Comparison of ENCODE assay signal across 14 mouse cellular contexts in the genomic region with DNA sequence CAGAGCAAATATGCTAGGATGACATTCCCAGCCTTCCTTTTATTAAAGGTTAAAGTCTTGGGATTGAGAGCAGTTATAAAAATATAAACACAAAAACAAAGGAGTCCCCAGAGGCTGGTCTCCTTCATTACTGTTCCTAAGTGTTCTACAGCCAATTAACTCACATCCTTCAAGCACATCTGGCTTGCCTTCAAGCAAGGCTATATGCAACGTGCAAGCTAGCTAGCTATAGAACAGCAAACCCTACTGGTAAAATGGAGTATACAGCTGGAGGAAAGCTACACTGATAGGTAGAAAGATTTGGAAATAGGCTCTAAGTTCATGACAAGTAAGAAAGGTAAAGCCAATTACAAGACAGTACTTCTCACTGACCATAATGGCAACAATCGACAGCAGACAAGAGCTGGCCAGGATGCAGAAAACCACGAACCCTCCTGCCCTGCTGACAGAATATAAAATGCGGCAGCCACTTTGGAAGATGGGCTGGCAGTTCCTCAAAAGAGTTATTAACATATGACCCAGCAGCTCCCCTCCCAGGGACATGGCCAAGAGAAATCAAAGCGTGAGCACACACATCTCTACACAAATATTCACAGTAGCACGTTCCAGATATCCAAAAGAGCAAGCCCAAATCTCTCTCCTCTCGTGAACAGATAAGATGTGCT. TPM values are rescaled to one million over a fixed set of nuclear protein-coding genes. Genes with fewer than 3 reads are reported as not detected.
DNase-seq lines count a peak whose midpoint lies in the region; ATAC-seq and TF ChIP-seq lines count a peak whose summit lies in the region.
"Had no signal": no experiment of that assay in that cellular context is flagged by ENCODE, and none has a peak within 500 bp of the region (broad histone marks: within the 10 kb centered on the region; RNA-seq: fewer than 3 reads in every experiment).

No protein-coding gene starts in this region.

- intact Hi-C loops in heart, postnatal 14 days (cut with DNase I): no loop called here
- intact Hi-C loops in heart, postnatal 10 days (cut with DNase I): no loop called here

- no peak for ATAC-seq in liver, embryonic 14.5 days (ENCODE audit: insufficient read depth)
- no peak for ATAC-seq in liver, embryonic 11.5 days (replicated peaks; ENCODE audit: low FRiP score)
- ATAC-seq: intestine, embryonic 16.5 days had no signal

- no peak overlapping the region for H3K9ac ChIP-seq in liver, embryonic 14.5 days (replicated peaks)
- H3K9ac ChIP-seq in liver, embryonic 11.5 days (ENCODE audit: low read depth, low read length): no peak overlapping the region
- H3K9ac ChIP-seq: limb, embryonic 15.5 days; midbrain, embryonic 12.5 days had no signal

- TF ChIP-seq EP300 in liver, embryonic 14.5 days (IDR thresholded peaks at IDR 0.05; ENCODE audit: low read depth): no peak

- H3K27me3 ChIP-seq in liver, embryonic 14.5 days (ENCODE audit: control insufficient read depth, insufficient read depth, low read length): no peaks in the 10 kb centered on the region
- H3K27me3 ChIP-seq in liver, embryonic 11.5 days (replicated peaks; ENCODE audit: control insufficient read depth, insufficient read depth, low read length): no peaks in the 10 kb centered on the region
- H3K27me3 ChIP-seq: limb, embryonic 15.5 days; midbrain, embryonic 12.5 days had no signal

- H3K4me3 ChIP-seq in liver, embryonic 14.5 days (ENCODE audit: insufficient read depth in 1 of 2, low read depth in 2 of 2, low read length in 2 of 2): no peak overlapping the region
- no peak overlapping the region for H3K4me3 ChIP-seq in liver, embryonic 11.5 days (ENCODE audit: low read depth, low read length)
- H3K4me3 ChIP-seq: forebrain, embryonic 10.5 days; limb, embryonic 15.5 days; midbrain, embryonic 12.5 days had no signal

- peak; percentile 52 to 59 for DNase-seq in heart, adult 18-20 months
- no peak for DNase-seq in heart, postnatal 14 days
- no peak for DNase-seq in liver, embryonic 14.5 days (ENCODE audit: low read depth in 3 of 3, low spot score in 3 of 3)
- no peak for DNase-seq in liver, embryonic 11.5 days (ENCODE audit: low spot score)
- DNase-seq in MN1 (ENCODE audit: low spot score): peak; percentile 58
- peak; percentile 27 to 51 for DNase-seq in heart, postnatal 10 days
- DNase-seq in cerebellum, postnatal 25 days: no peak
- DNase-seq in layer of hippocampus, adult 9-10 months (ENCODE audit: low spot score): no peak
- DNase-seq: adrenal gland, adult 2 months; gastrocnemius, postnatal 25 days had no signal

- H3K4me1 ChIP-seq in liver, embryonic 14.5 days (replicated peaks; ENCODE audit: control insufficient read depth in 2 of 2, insufficient read depth in 2 of 2, low read length in 1 of 2): peaks cover 0 to 5% of the 10 kb centered on the region in 2 experiments; a peak in 2 of 4 replicates
- H3K4me1 ChIP-seq in liver, embryonic 11.5 days (replicated peaks; ENCODE audit: control insufficient read depth, insufficient read depth, low read length): peaks cover 14% of the 10 kb centered on the region

- H3K4me2 ChIP-seq in liver, embryonic 14.5 days (ENCODE audit: low read depth): no peak overlapping the region
- no peak overlapping the region for H3K4me2 ChIP-seq in liver, embryonic 11.5 days
- H3K4me2 ChIP-seq: limb, embryonic 15.5 days; midbrain, embryonic 12.5 days had no signal

- TF ChIP-seq CTCF in liver, embryonic 14.5 days (IDR thresholded peaks at IDR 0.05; ENCODE audit: low read depth): peak; percentile 5; the same call in 1 of the 2 replicates

- no peaks in the 10 kb centered on the region for H3K9me3 ChIP-seq in liver, embryonic 14.5 days (ENCODE audit: control insufficient read depth, low read length)
- H3K9me3 ChIP-seq in liver, embryonic 11.5 days (ENCODE audit: control insufficient read depth, low read length): no peaks in the 10 kb centered on the region
- H3K9me3 ChIP-seq: forebrain, embryonic 10.5 days; limb, embryonic 15.5 days; midbrain, embryonic 12.5 days had no signal

- peaks cover 3% of the 10 kb centered on the region for H3K36me3 ChIP-seq in liver, embryonic 14.5 days (replicated peaks; ENCODE audit: control insufficient read depth, insufficient read depth, low read depth)
- no peaks in the 10 kb centered on the region for H3K36me3 ChIP-seq in liver, embryonic 11.5 days (ENCODE audit: control insufficient read depth, insufficient read depth, low read length)

- H3K27ac ChIP-seq in liver, embryonic 14.5 days: no peak overlapping the region
- no peak overlapping the region for H3K27ac ChIP-seq in liver, embryonic 11.5 days (ENCODE audit: low read depth, low read length)
- H3K27ac ChIP-seq: forebrain, embryonic 10.5 days; limb, embryonic 15.5 days; midbrain, embryonic 12.5 days had no signal

- WGBS in liver, embryonic 14.5 days (ENCODE audit: insufficient replicate concordance): 35% methylated on average over 7 of the region's 7 CpGs
- WGBS in liver, embryonic 11.5 days: 51% methylated on average over 7 of the region's 7 CpGs

RNA-seq across cellular contexts. Expression of a gene that starts 4.5 kb away (rescaled TPM):
- 10 to 100 TPM; 68.8 to 77.6 TPM for total RNA-seq in heart, adult 18-20 months (2021)
- total RNA-seq in heart, postnatal 14 days (2021): 10 to 100 TPM; 70.1 to 77.4 TPM
- polyA plus RNA-seq in liver, embryonic 14.5 days (2012; rRNA removed): 7.2 and 9.7 TPM in 2 replicates
- 7.3 and 9.5 TPM in 2 replicates for polyA plus RNA-seq in liver, embryonic 14.5 days (2014; fragmentation: Nextera tagmentation; extraction: Ambion mirVana)
- 19.1 and 20.7 TPM in 2 replicates for polyA plus RNA-seq in liver, embryonic 11.5 days (2014; fragmentation: Nextera tagmentation; extraction: Ambion mirVana)
- 10 to 100 TPM; 55.6 to 64.8 TPM for total RNA-seq in heart, postnatal 10 days (2021)

Comparison
In these comparisons a context has a peak if more than half of its experiments do, and no peak if none do; other contexts are left out.
1. DNase-seq: peak in heart, adult 18-20 months (2 of 2), MN1 (single experiment) and heart, postnatal 10 days (2 of 2); none in heart, postnatal 14 days (0 of 2), liver, embryonic 14.5 days (0 of 3), liver, embryonic 11.5 days (single experiment), cerebellum, postnatal 25 days (0 of 2) and layer of hippocampus, adult 9-10 months (single experiment).